Mouse (Mus musculus) bone marrow, adult 2 months (tissue): ENCODE data around the gene Klk1b11. TPM values are rescaled to one million over a fixed set of nuclear protein-coding genes. Genes with fewer than 3 reads are reported as not detected.

Experiments used
- H3K27ac ChIP-seq: fragments of 200-500 bp; 2 replicates; pipeline ENCODE4 v1.5.1; 2012; ENCODE audit warnings: low read depth, mild to moderate bottlenecking, control low read depth, inconsistent platforms, low read length; ENCODE audit not compliant: control insufficient read depth, poor library complexity, insufficient read depth
- H3K4me1 ChIP-seq: fragments of 200-500 bp; 2 replicates; pipeline ENCODE4 v1.6.1; 2011; ENCODE audit warnings: low read length; ENCODE audit not compliant: control insufficient read depth, insufficient read depth
- H3K4me3 ChIP-seq: fragments of 200-500 bp; replicated peaks from 2 replicates; pipeline ENCODE3; 2011; ENCODE audit warnings: mild to moderate bottlenecking, low read depth, low read length, control low read depth; ENCODE audit not compliant: control insufficient read depth
- CTCF ChIP-seq: fragments of 200-500 bp; IDR thresholded peaks from 2 replicates; pipeline ENCODE4 v1.5.1; 2011; ENCODE audit warnings: low read length, control low read depth; ENCODE audit not compliant: control insufficient read depth, insufficient read depth
- POLR2A ChIP-seq: fragments of 200-500 bp; IDR thresholded peaks from 2 replicates; pipeline ENCODE4 v1.6.1; 2011; ENCODE audit warnings: low read depth, mild to moderate bottlenecking, control low read depth, low read length, borderline replicate concordance; ENCODE audit not compliant: control insufficient read depth
- WGBS: fragments of 180-500 bp; shearing (Covaris S2); methylation state at CpG from one replicate; pipeline ENCODE4 v1.1.7; 2018; 5-methylcytosine and 5-hydroxymethylcytosine counted together
- polyA plus RNA-seq: library from polyadenylated mRNA; stranded (reverse); fragments of >200 nt; gene quantifications from 2 replicates; pipeline ENCODE4 v1.2.4, GENCODE M21; 2011; ENCODE audit warnings: low replicate concordance; ENCODE audit not compliant: missing spikeins, insufficient read depth, insufficient read length

Gene Klk1b11
- polyA plus RNA-seq, 1 experiment = not detected

DNA sequence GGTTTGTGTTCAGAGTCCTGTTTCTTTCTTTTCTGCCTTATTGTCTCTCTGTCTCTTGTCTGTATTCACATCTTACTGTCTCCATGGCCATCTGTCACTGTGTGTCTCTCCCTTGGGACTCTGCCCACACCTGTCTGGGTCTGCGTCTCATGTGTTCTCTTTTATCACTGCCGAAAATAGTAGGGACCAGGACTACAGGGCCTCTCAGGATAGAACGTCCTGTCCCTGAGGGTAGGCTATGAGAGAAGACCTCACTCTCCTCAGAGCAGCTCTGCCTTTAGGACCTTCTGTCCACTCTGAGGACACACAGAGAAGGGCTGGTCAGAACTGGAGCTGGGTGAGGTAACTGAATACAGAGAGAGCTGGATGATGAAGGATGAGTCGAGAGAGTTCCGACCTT lies 19.4 kb downstream of the Klk1b11 start:
- Histone ChIP-seq H3K27ac (no peak overlapping the region), H3K4me1 (no peaks in the 10 kb centered on the region), H3K4me3 (no peak overlapping the region)
- 78% methylated on average over 5 of the region's 5 CpGs for WGBS
- TF ChIP-seq POLR2A = no peak
- TF ChIP-seq CTCF = no peak

Other genes with a start within 250 kb of the Klk1b11 start
- gene Klk12, start 227.0 kb upstream of the Klk1b11 start, polyA plus RNA-seq = not detected in 2 replicates
- gene Klk11, start 221.3 kb upstream of the Klk1b11 start, polyA plus RNA-seq = not detected in 2 replicates
- gene Klk10, start 214.8 kb upstream of the Klk1b11 start, polyA plus RNA-seq = not detected in 2 replicates
- not detected in 2 replicates for gene Klk9, start 204.0 kb upstream of the Klk1b11 start, polyA plus RNA-seq
- 0.92 and 2.3 TPM in 2 replicates for gene Klk8, start 198.3 kb upstream of the Klk1b11 start, polyA plus RNA-seq
- not detected in 2 replicates for gene Klk7, start 184.6 kb upstream of the Klk1b11 start, polyA plus RNA-seq
- not detected in 2 replicates for gene Klk6, start 171.4 kb upstream of the Klk1b11 start, polyA plus RNA-seq
- gene Klk5, start 153.9 kb upstream of the Klk1b11 start, polyA plus RNA-seq = not detected in 2 replicates
- not detected in 2 replicates for gene Klk4, start 114.7 kb upstream of the Klk1b11 start, polyA plus RNA-seq
- gene Klk15, start 62.1 kb upstream of the Klk1b11 start, polyA plus RNA-seq = not detected in 2 replicates
- not detected in 2 replicates for gene Klk1b8, start 45.2 kb upstream of the Klk1b11 start, polyA plus RNA-seq
- not detected in 2 replicates for gene Klk1b1, start 29.1 kb upstream of the Klk1b11 start, polyA plus RNA-seq
- gene Klk1b9, start 19.8 kb upstream of the Klk1b11 start, polyA plus RNA-seq = not detected in 2 replicates
- gene Klk1b26, start 16.3 kb downstream of the Klk1b11 start, polyA plus RNA-seq = not detected in 2 replicates
- gene Klk1b27, start 56.4 kb downstream of the Klk1b11 start, polyA plus RNA-seq = not detected in 2 replicates
- gene Klk1b21, start 106.5 kb downstream of the Klk1b11 start, polyA plus RNA-seq = not detected in 2 replicates
- not detected in 2 replicates for gene Klk1b22, start 116.8 kb downstream of the Klk1b11 start, polyA plus RNA-seq
- not detected in 2 replicates for gene Klk1b16, start 140.9 kb downstream of the Klk1b11 start, polyA plus RNA-seq
- gene Klk1b24, start 192.4 kb downstream of the Klk1b11 start, polyA plus RNA-seq = not detected in 2 replicates
- not detected in 2 replicates for gene Klk1b3, start 202.3 kb downstream of the Klk1b11 start, polyA plus RNA-seq
- not detected in 2 replicates for gene Klk1b4, start 211.6 kb downstream of the Klk1b11 start, polyA plus RNA-seq
- not detected in 2 replicates for gene Klk1b5, start 220.1 kb downstream of the Klk1b11 start, polyA plus RNA-seq
- gene Klk1, start 229.5 kb downstream of the Klk1b11 start, polyA plus RNA-seq = 2.4 and 17.2 TPM in 2 replicates
- gene Gm36864, start 240.3 kb downstream of the Klk1b11 start, polyA plus RNA-seq = not detected in 2 replicates